ENCODE assay signal across 8 mouse cellular contexts in genomic region chr12:84784604-84785381, GRCm38 (mm10). TPM values are rescaled to one million over a fixed set of nuclear protein-coding genes. Genes with fewer than 3 reads are reported as not detected.
DNase-seq lines count a peak whose midpoint lies in the region; ATAC-seq and TF ChIP-seq lines count a peak whose summit lies in the region.

No protein-coding gene starts in this region.

- no peak for TF ChIP-seq EP300 in liver, postnatal 0 days (IDR thresholded peaks at IDR 0.05; ENCODE audit: low read depth)

- peak; percentile 90 for DNase-seq in ES-E14 (ENCODE audit: low read depth, low spot score)
- peak; percentile 86 for DNase-seq in cerebellum, adult 11 months
- peak; percentile 72 for DNase-seq in heart, postnatal 25 days (ENCODE audit: low spot score)
- peak; percentile 88 for DNase-seq in layer of hippocampus, adult 11-12 months (ENCODE audit: low spot score)
- DNase-seq in liver, postnatal 0 days, result peak; percentile 93

- ATAC-seq in forebrain, embryonic 15.5 days (replicated peaks), result peak; percentile 66
- peak; percentile 80 for ATAC-seq in liver, postnatal 0 days
- peak; percentile 68; the same call in 1 of the 2 replicates for ATAC-seq in neural tube, embryonic 14.5 days (ENCODE audit: low read depth)

- H3K4me2 ChIP-seq in forebrain, embryonic 15.5 days (replicated peaks), result peak overlapping the region; percentile 20; the same call in 1 of the 2 replicates
- peak overlapping the region; percentile 19; the same call in 1 of the 2 replicates for H3K4me2 ChIP-seq in liver, postnatal 0 days (ENCODE audit: low read depth, low read length)
- 0 out of 2 replicates have a peak overlapping the region, but pooled peaks have one; percentile 11 for H3K4me2 ChIP-seq in neural tube, embryonic 14.5 days (ENCODE audit: low read depth, low read length)

- peak; percentile 99 for TF ChIP-seq CTCF in liver, postnatal 0 days (IDR thresholded peaks at IDR 0.05; ENCODE audit: low read depth)
- TF ChIP-seq CTCF in testis, adult 2 months (IDR thresholded peaks at IDR 0.05; ENCODE audit: control insufficient read depth, insufficient read depth, insufficient replicate concordance, low read depth, low read length), result peak; percentile 88

- H3K9ac ChIP-seq in ES-E14 (ENCODE audit: insufficient read depth, low read depth, low read length, poor library complexity, severe bottlenecking), result no peak overlapping the region; the same call in 1 of the 2 replicates
- no peak overlapping the region for H3K9ac ChIP-seq in forebrain, embryonic 15.5 days (replicated peaks)
- H3K9ac ChIP-seq in liver, postnatal 0 days (replicated peaks), result no peak overlapping the region
- no peak overlapping the region for H3K9ac ChIP-seq in neural tube, embryonic 14.5 days (replicated peaks; ENCODE audit: low read depth, low read length)

- 36% methylated on average over 25 of the region's 25 CpGs for WGBS in forebrain, embryonic 15.5 days
- WGBS in liver, postnatal 0 days (ENCODE audit: insufficient replicate concordance), result 30% methylated on average over 25 of the region's 25 CpGs
- WGBS in neural tube, embryonic 14.5 days, result 32% methylated on average over 25 of the region's 25 CpGs

- H3K4me3 ChIP-seq in ES-E14 (ENCODE audit: insufficient read depth in 1 of 2, low read depth in 1 of 2, low read length in 2 of 2, poor library complexity in 1 of 2, severe bottlenecking in 1 of 2), result no peak overlapping the region
- H3K4me3 ChIP-seq in forebrain, embryonic 15.5 days, result no peak overlapping the region
- no peak overlapping the region for H3K4me3 ChIP-seq in liver, postnatal 0 days (ENCODE audit: low read depth, low read length)
- H3K4me3 ChIP-seq in neural tube, embryonic 14.5 days (ENCODE audit: low read depth, low read length), result no peak overlapping the region
- peak overlapping the region; percentile 72 for H3K4me3 ChIP-seq in testis, adult 2 months (ENCODE audit: control insufficient read depth, low read depth, low read length)

- H3K36me3 ChIP-seq in ES-E14 (ENCODE audit: control insufficient read depth, insufficient read depth, low read length, poor library complexity, severe bottlenecking), result no peaks in the 10 kb centered on the region
- H3K36me3 ChIP-seq in forebrain, embryonic 15.5 days, result no peaks in the 10 kb centered on the region
- H3K36me3 ChIP-seq in liver, postnatal 0 days (replicated peaks; ENCODE audit: insufficient read depth, low read length), result no peaks in the 10 kb centered on the region
- no peaks in the 10 kb centered on the region for H3K36me3 ChIP-seq in neural tube, embryonic 14.5 days (ENCODE audit: control insufficient read depth, insufficient read depth, low read length)
- H3K36me3 ChIP-seq in testis, adult 2 months (ENCODE audit: control insufficient read depth, insufficient read depth, low read length), result no peaks in the 10 kb centered on the region

- H3K27ac ChIP-seq in ES-E14 (ENCODE audit: insufficient read depth, low read depth, low read length, poor library complexity, severe bottlenecking), result no peak overlapping the region
- H3K27ac ChIP-seq in forebrain, embryonic 15.5 days (replicated peaks), result no peak overlapping the region
- no peak overlapping the region for H3K27ac ChIP-seq in liver, postnatal 0 days (ENCODE audit: low read depth)
- H3K27ac ChIP-seq in neural tube, embryonic 14.5 days (ENCODE audit: low read depth, low read length), result no peak overlapping the region
- no peak overlapping the region for H3K27ac ChIP-seq in testis, adult 2 months (ENCODE audit: control insufficient read depth, insufficient read depth, low read depth, low read length)

- TF ChIP-seq POLR2A in testis, adult 2 months (IDR thresholded peaks at IDR 0.05; ENCODE audit: control insufficient read depth, low read depth, low read length), result no peak

- in situ Hi-C loops in ES-E14 (cut with MboI; ENCODE audit: low sequenced_read_pairs in 2 of 2, unreplicated experiment in 2 of 2), result no loop called here

- H3K9me3 ChIP-seq in ES-E14 (ENCODE audit: control insufficient read depth, insufficient read depth, low read depth, low read length), result no peaks in the 10 kb centered on the region
- no peaks in the 10 kb centered on the region for H3K9me3 ChIP-seq in forebrain, embryonic 15.5 days
- no peaks in the 10 kb centered on the region for H3K9me3 ChIP-seq in liver, postnatal 0 days (ENCODE audit: low read length)
- H3K9me3 ChIP-seq in neural tube, embryonic 14.5 days (ENCODE audit: control insufficient read depth, low read length), result no peaks in the 10 kb centered on the region

- H3K27me3 ChIP-seq in forebrain, embryonic 15.5 days, result no peaks in the 10 kb centered on the region
- no peaks in the 10 kb centered on the region for H3K27me3 ChIP-seq in liver, postnatal 0 days (ENCODE audit: insufficient read depth, low read length)
- H3K27me3 ChIP-seq in neural tube, embryonic 14.5 days (ENCODE audit: control insufficient read depth, insufficient read depth, low read length), result no peaks in the 10 kb centered on the region
- H3K27me3 ChIP-seq in testis, adult 2 months (ENCODE audit: control insufficient read depth, insufficient read depth, low read length), result no peaks in the 10 kb centered on the region

- peaks cover 0 to 12% of the 10 kb centered on the region in 2 experiments; a peak in 2 of 4 replicates for H3K4me1 ChIP-seq in ES-E14 (ENCODE audit: control insufficient read depth in 2 of 2, insufficient read depth in 2 of 2, low read length in 2 of 2, poor library complexity in 1 of 2)
- H3K4me1 ChIP-seq in forebrain, embryonic 15.5 days, result peaks cover 7% of the 10 kb centered on the region
- peaks cover 5% of the 10 kb centered on the region for H3K4me1 ChIP-seq in liver, postnatal 0 days (ENCODE audit: insufficient read depth)
- no peaks in the 10 kb centered on the region for H3K4me1 ChIP-seq in neural tube, embryonic 14.5 days (ENCODE audit: control insufficient read depth, insufficient read depth, low read length)
- peaks cover 10% of the 10 kb centered on the region for H3K4me1 ChIP-seq in testis, adult 2 months (ENCODE audit: control insufficient read depth, insufficient read depth, low read length)

- intact Hi-C loops in heart, postnatal 25 days (cut with DNase I), result loop anchor here (5.0 to 10.0 kb wide), 3 partner anchors 93 to 250 kb away; partner anchors contain the start of genes Arel1, Fcf1 and Ltbp2

TF ChIP-seq in ES-E14, 5 proteins besides CTCF, POLR2A, EP300 and RAD21:
- no peak for TF ChIP-seq HCFC1 (IDR thresholded peaks at IDR 0.05; ENCODE audit: borderline replicate concordance, insufficient read depth, low read length)
- TF ChIP-seq ZC3H11A (IDR thresholded peaks at IDR 0.05; ENCODE audit: borderline replicate concordance, low read depth, low read length), result peak; percentile 63; the same call in 1 of the 2 replicates
- no peak for TF ChIP-seq CHD2 (IDR thresholded peaks at IDR 0.05; ENCODE audit: low read depth, low read length)
- TF ChIP-seq ZNF384 (IDR thresholded peaks at IDR 0.05; ENCODE audit: low read depth, low read length), result no peak
- TF ChIP-seq MAFK (IDR thresholded peaks at IDR 0.05; ENCODE audit: insufficient read depth, low read depth, low read length), result no peak
TF ChIP-seq in ES-E14: peak in this region for 1.

RNA-seq across cellular contexts. Expression of gene Isca2, which starts 11.7 kb away (rescaled TPM):
- 35.4 and 36.5 TPM in 2 replicates for total RNA-seq in ES-E14 (2012; rRNA removed)
- 125 and 144 TPM in 2 replicates for polyA plus RNA-seq in forebrain, embryonic 15.5 days (2015; fragmentation: Nextera tagmentation; extraction: Ambion mirVana)
- total RNA-seq in heart, postnatal 25 days (2021), result 10 to 100 TPM; 80.0 to 84.7 TPM
- 97.5 and 99.9 TPM in 2 replicates for polyA plus RNA-seq in liver, postnatal 0 days (2015; fragmentation: Nextera tagmentation; extraction: Ambion mirVana)
- polyA plus RNA-seq in neural tube, embryonic 14.5 days (2014; fragmentation: Nextera tagmentation; extraction: Ambion mirVana), result 137 and 146 TPM in 2 replicates
- 69.8 and 83.7 TPM in 2 replicates for polyA plus RNA-seq in testis, adult 2 months (2012; rRNA removed)

RNA-seq across cellular contexts. Expression of gene Npc2, which starts 11.8 kb away (rescaled TPM):
- 84.5 and 106 TPM in 2 replicates for total RNA-seq in ES-E14 (2012; rRNA removed)
- 80.7 and 87.5 TPM in 2 replicates for polyA plus RNA-seq in forebrain, embryonic 15.5 days (2015; fragmentation: Nextera tagmentation; extraction: Ambion mirVana)
- total RNA-seq in heart, postnatal 25 days (2021), result 10 to 100 TPM; 25.7 to 30.4 TPM
- polyA plus RNA-seq in liver, postnatal 0 days (2015; fragmentation: Nextera tagmentation; extraction: Ambion mirVana), result 29.7 and 30.0 TPM in 2 replicates
- 46.8 and 57.8 TPM in 2 replicates for polyA plus RNA-seq in neural tube, embryonic 14.5 days (2014; fragmentation: Nextera tagmentation; extraction: Ambion mirVana)
- 43.4 and 56.6 TPM in 2 replicates for polyA plus RNA-seq in testis, adult 2 months (2012; rRNA removed)
